Mouse (Mus musculus) spleen, adult 18-20 months (tissue): ENCODE measurements at regions not wholly inside any gene's neighbourhood (a gene's known extent, or its start where the extent isn't known, plus 50 kb on each side); places are given as distances from the start of the nearest gene placed in this dataset.

ENCODE experiments used
- DNase-seq, 2 experiments: peaks; one replicate each; pipeline ENCODE4 v3.0.0; 2022; ENCODE audit warnings: mixed read lengths in 2 of 2

- DNase-seq, result no peak
Measured at GRCm38 (mm10) chr7:83031101-83031500, 164.0 kb downstream of the Mex3b start.

- no peak for DNase-seq
Measured at GRCm38 (mm10) chr7:83032025-83032424, 164.9 kb downstream of the Mex3b start.

- no peak for DNase-seq
Measured at GRCm38 (mm10) chr7:83032924-83033323, 165.8 kb downstream of the Mex3b start.

- no peak for DNase-seq
Measured at GRCm38 (mm10) chr7:83035190-83035589, 168.1 kb downstream of the Mex3b start.

- no peak for DNase-seq
Measured at GRCm38 (mm10) chr7:83036397-83036796, 169.3 kb downstream of the Mex3b start.

- DNase-seq, result no peak
Measured at GRCm38 (mm10) chr7:83037100-83037499, 170.0 kb downstream of the Mex3b start.

- no peak for DNase-seq
Measured at GRCm38 (mm10) chr7:83037714-83038113, 170.6 kb downstream of the Mex3b start.

GRCm38 (mm10) chr7:83043746-83044145 lies 176.6 kb downstream of the Mex3b start:
- DNase-seq, result no peak

GRCm38 (mm10) chr7:83045266-83045665 lies 178.1 kb downstream of the Mex3b start:
- DNase-seq, result no peak

GRCm38 (mm10) chr7:83050011-83050410 lies 182.9 kb downstream of the Mex3b start:
- no peak for DNase-seq

GRCm38 (mm10) chr7:83050833-83051497 lies 183.8 kb downstream of the Mex3b start:
- DNase-seq, result no peak

- no peak for DNase-seq
Measured at GRCm38 (mm10) chr7:83056101-83056935, 189.2 kb downstream of the Mex3b start.

- DNase-seq, result no peak
Measured at GRCm38 (mm10) chr7:83060318-83060717, 193.2 kb downstream of the Mex3b start.

GRCm38 (mm10) chr7:83060733-83061132 lies 193.6 kb downstream of the Mex3b start:
- DNase-seq, result no peak

GRCm38 (mm10) chr7:83061197-83061893 lies 194.2 kb downstream of the Mex3b start:
- no peak for DNase-seq

- DNase-seq, result no peak
Measured at GRCm38 (mm10) chr7:83061894-83062477, 194.9 kb downstream of the Mex3b start.

GRCm38 (mm10) chr7:83063559-83063958 lies 196.4 kb downstream of the Mex3b start:
- DNase-seq, result no peak

- DNase-seq, result no peak
Measured at GRCm38 (mm10) chr7:83065341-83065740, 198.2 kb downstream of the Mex3b start.

- DNase-seq, result no peak
Measured at GRCm38 (mm10) chr7:83074399-83074970, 207.4 kb downstream of the Mex3b start.

- DNase-seq, result no peak
Measured at GRCm38 (mm10) chr7:83075159-83075952, 208.2 kb downstream of the Mex3b start.

GRCm38 (mm10) chr7:83077035-83077918 lies 210.1 kb downstream of the Mex3b start:
- DNase-seq, result no peak
